Mouse (Mus musculus): ENCODE results near the gene Htt.

DNA sequence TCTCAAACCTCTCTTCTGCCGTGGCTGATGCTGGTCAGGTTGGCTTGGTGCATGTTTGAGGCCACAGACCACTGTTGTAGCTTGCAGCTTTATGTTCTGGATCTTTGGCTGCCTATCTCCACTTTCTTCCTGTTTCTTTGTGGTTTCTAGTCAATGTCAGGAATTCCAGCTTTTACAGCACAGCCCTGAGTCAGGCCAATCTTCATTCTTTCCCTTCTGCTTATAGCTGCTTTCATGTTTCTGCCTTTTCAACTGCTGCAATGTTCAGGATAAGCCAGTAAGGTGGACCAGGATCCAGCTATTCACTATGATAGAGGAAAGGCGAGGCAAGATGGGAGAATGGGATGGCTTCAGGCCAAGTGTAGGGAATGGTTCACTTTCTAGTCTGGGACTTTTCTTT, 29.6 kb downstream of the Htt start:
- TF ChIP-seq EP300 (IDR thresholded peaks at IDR 0.05; ENCODE audit: low read depth), result no peak
- no peak for TF ChIP-seq CTCF (IDR thresholded peaks at IDR 0.05; ENCODE audit: low read depth)

All from heart, postnatal 0 days (tissue).